Mouse (Mus musculus): ENCODE data around the gene Mllt10. TPM values are rescaled to one million over a fixed set of nuclear protein-coding genes. Genes with fewer than 3 reads are reported as not detected.

Mllt10 gene
- polyA plus RNA-seq (2015; fragmentation: Nextera tagmentation; extraction: Ambion mirVana), result 25.9 and 27.4 TPM in 2 replicates

- Histone ChIP-seq H3K9me3 (ENCODE audit: control insufficient read depth, low read length) (no peaks in the 10 kb centered on the region), H3K27ac (replicated peaks) (peak within 1 kb of the TSS; percentile 100), H3K4me1 (replicated peaks; ENCODE audit: control insufficient read depth, insufficient read depth) (no peaks in the 10 kb centered on the region), H3K4me2 (replicated peaks; ENCODE audit: low read depth) (peak within 1 kb of the TSS; percentile 86), H3K27me3 (ENCODE audit: control insufficient read depth, insufficient read depth, low read length) (no peaks in the 10 kb centered on the region), H3K36me3 (ENCODE audit: control insufficient read depth, insufficient read depth, low read length) (no peaks in the 10 kb centered on the region), H3K9ac (ENCODE audit: low read length) (peak within 1 kb of the TSS; percentile 84), H3K4me3 (ENCODE audit: low read depth, low read length) (peak within 1 kb of the TSS; percentile 59)
- no peak for ATAC-seq (ENCODE audit: low FRiP score, low TSS enrichment)
- WGBS, result 13% methylated on average over 20 of the region's 20 CpGs
- no peak for TF ChIP-seq CTCF (IDR thresholded peaks at IDR 0.05; ENCODE audit: low read depth)
- TF ChIP-seq EP300 (optimal IDR thresholded peaks at IDR 0.05), result no peak
- peak; percentile 50 for DNase-seq (ENCODE audit: low spot score)
These were observed at the start of gene Mllt10 for GRCm38 (mm10) chr2:18055016-18055928. Mllt10 (plus strand) TSS chr2:18055237.

DNA sequence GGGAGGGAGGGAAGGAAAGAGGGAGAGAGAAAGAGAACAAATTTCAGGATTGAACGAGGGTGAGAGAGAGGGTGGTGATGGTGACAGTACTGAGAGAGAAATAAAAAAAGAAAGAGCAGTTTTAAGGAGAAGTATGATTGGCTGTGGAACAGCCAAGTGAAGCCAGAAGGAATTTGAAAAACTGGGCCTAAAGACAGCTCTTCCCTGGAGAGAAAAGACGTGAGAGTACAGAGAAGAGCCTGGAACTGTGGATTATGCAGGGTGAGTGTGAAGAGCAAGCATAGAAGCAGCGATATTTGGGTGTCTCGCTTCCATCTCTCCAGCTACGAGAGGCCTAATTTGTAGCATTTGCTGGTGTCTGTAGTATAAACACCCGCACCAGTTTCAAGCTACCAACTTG is 43.8 kb upstream of the Mllt10 start:
- no peak overlapping the region for H3K27ac ChIP-seq (replicated peaks)
- H3K9ac ChIP-seq (ENCODE audit: low read length), result no peak overlapping the region
- DNase-seq (ENCODE audit: low spot score) (no peak), ATAC-seq (ENCODE audit: low FRiP score, low TSS enrichment) (no peak)
- H3K4me2 ChIP-seq (replicated peaks; ENCODE audit: low read depth), result no peak overlapping the region
- WGBS, result 75% methylated on average over 6 of the region's 6 CpGs
- no peaks in the 10 kb centered on the region for H3K27me3 ChIP-seq (ENCODE audit: control insufficient read depth, insufficient read depth, low read length)
- H3K4me3 ChIP-seq (ENCODE audit: low read depth, low read length), result no peak overlapping the region
- no peaks in the 10 kb centered on the region for H3K36me3 ChIP-seq (ENCODE audit: control insufficient read depth, insufficient read depth, low read length)
- H3K4me1 ChIP-seq (replicated peaks; ENCODE audit: control insufficient read depth, insufficient read depth), result no peaks in the 10 kb centered on the region
- no peaks in the 10 kb centered on the region for H3K9me3 ChIP-seq (ENCODE audit: control insufficient read depth, low read length)
- TF ChIP-seq CTCF (IDR thresholded peaks at IDR 0.05; ENCODE audit: low read depth) (no peak), EP300 (optimal IDR thresholded peaks at IDR 0.05) (no peak)

- H3K4me2 ChIP-seq (replicated peaks; ENCODE audit: low read depth), result no peak overlapping the region
- no peak overlapping the region for H3K4me3 ChIP-seq (ENCODE audit: low read depth, low read length)
- TF ChIP-seq CTCF (IDR thresholded peaks at IDR 0.05; ENCODE audit: low read depth), result no peak
- no peak for TF ChIP-seq EP300 (optimal IDR thresholded peaks at IDR 0.05)
- H3K27ac ChIP-seq (replicated peaks), result no peak overlapping the region
- H3K9ac ChIP-seq (ENCODE audit: low read length), result no peak overlapping the region
- no peak for DNase-seq (ENCODE audit: low spot score)
- no peaks in the 10 kb centered on the region for H3K9me3 ChIP-seq (ENCODE audit: control insufficient read depth, low read length)
- no peaks in the 10 kb centered on the region for H3K4me1 ChIP-seq (replicated peaks; ENCODE audit: control insufficient read depth, insufficient read depth)
- H3K36me3 ChIP-seq (ENCODE audit: control insufficient read depth, insufficient read depth, low read length), result no peaks in the 10 kb centered on the region
- H3K27me3 ChIP-seq (ENCODE audit: control insufficient read depth, insufficient read depth, low read length), result no peaks in the 10 kb centered on the region
- 84% methylated on average over 3 of the region's 3 CpGs for WGBS
- ATAC-seq (ENCODE audit: low FRiP score, low TSS enrichment), result no peak
These were observed 42.2 kb upstream of the Mllt10 start for GRCm38 (mm10) chr2:18012866-18013265.

- Histone ChIP-seq H3K4me1 (replicated peaks; ENCODE audit: control insufficient read depth, insufficient read depth) (no peaks in the 10 kb centered on the region), H3K9ac (ENCODE audit: low read length) (no peak overlapping the region), H3K4me3 (ENCODE audit: low read depth, low read length) (no peak overlapping the region), H3K36me3 (ENCODE audit: control insufficient read depth, insufficient read depth, low read length) (no peaks in the 10 kb centered on the region), H3K4me2 (replicated peaks; ENCODE audit: low read depth) (no peak overlapping the region), H3K9me3 (ENCODE audit: control insufficient read depth, low read length) (no peaks in the 10 kb centered on the region), H3K27ac (replicated peaks) (no peak overlapping the region), H3K27me3 (ENCODE audit: control insufficient read depth, insufficient read depth, low read length) (no peaks in the 10 kb centered on the region)
- ATAC-seq (ENCODE audit: low FRiP score, low TSS enrichment), result no peak
- 55% methylated on average over 3 of the region's 3 CpGs for WGBS
- DNase-seq (ENCODE audit: low spot score), result no peak
- no peak for TF ChIP-seq CTCF (IDR thresholded peaks at IDR 0.05; ENCODE audit: low read depth)
- TF ChIP-seq EP300 (optimal IDR thresholded peaks at IDR 0.05), result no peak
These were observed 39.5 kb upstream of the Mllt10 start for GRCm38 (mm10) chr2:18015581-18015980.

GRCm38 (mm10) chr2:18016639-18017038 is 38.4 kb upstream of the Mllt10 start:
- Histone ChIP-seq H3K9me3 (ENCODE audit: control insufficient read depth, low read length) (no peaks in the 10 kb centered on the region), H3K36me3 (ENCODE audit: control insufficient read depth, insufficient read depth, low read length) (no peaks in the 10 kb centered on the region), H3K27me3 (ENCODE audit: control insufficient read depth, insufficient read depth, low read length) (no peaks in the 10 kb centered on the region), H3K9ac (ENCODE audit: low read length) (no peak overlapping the region), H3K27ac (replicated peaks) (no peak overlapping the region), H3K4me2 (replicated peaks; ENCODE audit: low read depth) (no peak overlapping the region), H3K4me1 (replicated peaks; ENCODE audit: control insufficient read depth, insufficient read depth) (no peaks in the 10 kb centered on the region), H3K4me3 (ENCODE audit: low read depth, low read length) (no peak overlapping the region)
- ATAC-seq (ENCODE audit: low FRiP score, low TSS enrichment) (no peak), DNase-seq (ENCODE audit: low spot score) (no peak)
- 95% methylated on average over 1 of the region's 1 CpGs for WGBS
- TF ChIP-seq EP300 (optimal IDR thresholded peaks at IDR 0.05), result no peak
- TF ChIP-seq CTCF (IDR thresholded peaks at IDR 0.05; ENCODE audit: low read depth), result no peak

GRCm38 (mm10) chr2:18017321-18017720 is 37.7 kb upstream of the Mllt10 start:
- no peak for ATAC-seq (ENCODE audit: low FRiP score, low TSS enrichment)
- no peak for TF ChIP-seq CTCF (IDR thresholded peaks at IDR 0.05; ENCODE audit: low read depth)
- TF ChIP-seq EP300 (optimal IDR thresholded peaks at IDR 0.05), result no peak
- no peak overlapping the region for H3K4me3 ChIP-seq (ENCODE audit: low read depth, low read length)
- no peak overlapping the region for H3K4me2 ChIP-seq (replicated peaks; ENCODE audit: low read depth)
- no peak overlapping the region for H3K9ac ChIP-seq (ENCODE audit: low read length)
- no peaks in the 10 kb centered on the region for H3K4me1 ChIP-seq (replicated peaks; ENCODE audit: control insufficient read depth, insufficient read depth)
- no peak for DNase-seq (ENCODE audit: low spot score)
- H3K9me3 ChIP-seq (ENCODE audit: control insufficient read depth, low read length), result no peaks in the 10 kb centered on the region
- no peak overlapping the region for H3K27ac ChIP-seq (replicated peaks)
- H3K36me3 ChIP-seq (ENCODE audit: control insufficient read depth, insufficient read depth, low read length), result no peaks in the 10 kb centered on the region
- H3K27me3 ChIP-seq (ENCODE audit: control insufficient read depth, insufficient read depth, low read length), result no peaks in the 10 kb centered on the region
- WGBS, result 96% methylated on average over 6 of the region's 6 CpGs
